ENCODE assay signal across 8 mouse cellular contexts in the genomic region with DNA sequence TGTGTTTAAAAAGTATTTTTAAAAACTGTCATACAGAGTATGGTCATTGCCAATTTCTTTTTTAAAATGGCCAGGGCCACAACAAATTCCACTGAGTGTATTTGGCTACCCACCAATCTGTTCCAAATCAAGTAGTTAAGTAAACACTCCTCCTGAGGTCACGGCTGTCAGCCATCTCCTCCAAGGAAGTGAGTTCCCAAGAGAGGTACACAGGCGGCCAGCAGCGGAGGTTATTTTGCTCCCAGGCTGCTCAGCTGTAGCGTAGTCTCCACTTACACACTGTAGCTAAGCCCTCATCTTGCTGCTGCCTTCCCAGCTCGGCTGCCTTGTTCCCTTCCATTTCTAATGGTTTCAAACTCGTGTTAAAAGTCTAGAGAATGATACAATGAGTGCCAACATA. TPM values are rescaled to one million over a fixed set of nuclear protein-coding genes. Genes with fewer than 3 reads are reported as not detected.
A peak's percentile ranks its signal among the peaks of the same experiment; 100 is the strongest.
DNase-seq lines count a peak whose midpoint lies in the region; ATAC-seq lines count a peak whose summit lies in the region.
"Had no signal": no experiment of that assay in that cellular context is flagged by ENCODE, and none has a peak within 500 bp of the region (broad histone marks: within the 10 kb centered on the region; RNA-seq: fewer than 3 reads in every experiment).

No protein-coding gene starts in this region.

- no peak overlapping the region for H3K4me2 ChIP-seq in kidney, embryonic 14.5 days (replicated peaks; ENCODE audit: low read depth, low read length)

- ATAC-seq in kidney, embryonic 14.5 days (ENCODE audit: low FRiP score, low TSS enrichment): peak; percentile 72
- peak; percentile 46; the same call in 1 of the 2 replicates for ATAC-seq in megakaryocyte-erythroid progenitor cell, adult 5-6 weeks (replicated peaks; ENCODE audit: low FRiP score, low TSS enrichment, poor library complexity, severe bottlenecking)

- no peak overlapping the region; the same call in 1 of the 2 replicates for H3K27ac ChIP-seq in kidney, embryonic 14.5 days (ENCODE audit: low read depth, low read length)

- no peaks in the 10 kb centered on the region for H3K36me3 ChIP-seq in kidney, embryonic 14.5 days (ENCODE audit: control insufficient read depth, insufficient read depth, low read length)

- H3K4me1 ChIP-seq in kidney, embryonic 14.5 days (ENCODE audit: control insufficient read depth, insufficient read depth, low read length): peaks cover 9% of the 10 kb centered on the region

- DNase-seq in embryo, embryonic 11 days: peak; percentile 56
- peak; percentile 70 for DNase-seq in heart, adult 8-10 months (ENCODE audit: low spot score)
- DNase-seq in layer of hippocampus, postnatal 25 days (ENCODE audit: extremely low spot score in 1 of 2, low spot score in 1 of 2): no peak
- DNase-seq in urinary bladder, postnatal 4 days (ENCODE audit: low spot score in 2 of 2): no peak
- DNase-seq in natural killer cell, adult 2 months (ENCODE audit: low spot score in 2 of 2): no peak
- DNase-seq: cerebellum, postnatal 25 days had no signal

- H3K27me3 ChIP-seq in kidney, embryonic 14.5 days (ENCODE audit: control insufficient read depth, insufficient read depth, low read length): no peaks in the 10 kb centered on the region

- H3K9ac ChIP-seq in kidney, embryonic 14.5 days (ENCODE audit: low read depth, low read length): no peak overlapping the region

- H3K9me3 ChIP-seq in kidney, embryonic 14.5 days (ENCODE audit: control insufficient read depth, low read length): no peaks in the 10 kb centered on the region

- no peak overlapping the region for H3K4me3 ChIP-seq in kidney, embryonic 14.5 days (ENCODE audit: low read length)

- WGBS in kidney, embryonic 14.5 days: 18% methylated on average over 6 of the region's 6 CpGs

RNA-seq across cellular contexts. Expression of gene Ehd4, which starts 51.5 kb away (rescaled TPM):
- 100 to 1,000 TPM; 312 to 410 (median 362) TPM for total RNA-seq in heart, adult 8-10 months (2022)
- polyA plus RNA-seq in kidney, embryonic 14.5 days (2014; fragmentation: Nextera tagmentation; extraction: Ambion mirVana): 20.1 and 31.8 TPM in 2 replicates
- total RNA-seq in megakaryocyte-erythroid progenitor cell, adult 5-6 weeks (2014; fragmentation: Nextera tagmentation): 17.8 and 17.9 TPM in 2 replicates
- 19.1 and 25.7 TPM in 2 replicates for total RNA-seq in megakaryocyte-erythroid progenitor cell, adult 5-6 weeks (2017)
- 1 to 10 TPM; 5.3 to 5.6 TPM for total RNA-seq in layer of hippocampus, postnatal 25 days (2021)

Comparison
In these comparisons a context has a peak if more than half of its experiments do, and no peak if none do; other contexts are left out.
1. DNase-seq: peak in embryo, embryonic 11 days (single experiment) and heart, adult 8-10 months (single experiment); none in layer of hippocampus, postnatal 25 days (0 of 2), urinary bladder, postnatal 4 days (0 of 2) and natural killer cell, adult 2 months (0 of 2).
2. RNA of gene Ehd4, which starts 51.5 kb away (total RNA-seq): 312 to 410 TPM in heart, adult 8-10 months; 17.8 to 25.7 TPM in megakaryocyte-erythroid progenitor cell, adult 5-6 weeks and 5.3 to 5.6 TPM in layer of hippocampus, postnatal 25 days; every median in the first group is over 10 times any median in the second.